Mouse (Mus musculus): ENCODE data around the gene 6820408C15Rik.

6820408C15Rik gene

DNA sequence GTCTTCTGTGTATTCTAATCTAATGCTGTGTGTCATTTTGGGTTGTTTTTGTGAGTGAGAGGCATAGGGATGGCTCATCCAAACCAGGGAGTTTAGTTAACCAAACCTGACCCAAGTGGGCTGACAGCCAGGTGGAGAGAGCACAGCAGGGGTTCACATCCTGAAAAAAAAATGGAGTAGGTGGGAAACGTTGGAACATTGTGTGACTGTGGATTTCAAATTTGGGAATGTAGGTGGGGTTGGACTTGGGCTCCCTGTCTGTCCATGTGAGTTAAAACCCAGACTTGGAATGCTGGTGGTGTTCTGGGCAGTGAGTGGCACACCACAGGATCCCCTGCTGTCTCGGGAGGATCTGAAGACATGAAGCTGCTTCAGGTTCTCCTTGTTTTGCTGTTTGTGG is 61.4 kb downstream of the 6820408C15Rik start, which contains the start of gene Defb20:
Gene Defb20 (plus strand): TSS at position 301 of the 400 bp plus-strand sequence.
- DNase-seq: no peak

DNA sequence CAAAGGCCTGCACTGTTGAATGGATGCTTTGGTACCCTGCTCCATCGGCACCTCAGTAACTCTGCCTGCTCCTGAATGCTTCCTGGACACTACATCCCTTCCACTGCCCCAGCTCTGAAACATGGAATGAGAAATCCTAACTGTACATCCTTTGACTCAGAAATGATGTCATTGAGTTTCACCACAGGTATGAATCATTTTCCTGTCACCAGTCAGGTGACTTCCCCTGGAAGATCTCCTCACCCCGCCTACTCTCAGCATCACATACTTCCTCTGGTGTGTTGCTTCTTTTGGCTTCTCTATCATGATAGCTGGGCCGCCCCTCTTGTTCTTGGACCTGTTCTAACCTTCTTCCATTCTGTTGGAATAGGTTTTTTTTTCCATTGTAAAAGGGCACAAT is 65.5 kb downstream of the 6820408C15Rik start:
- DNase-seq: no peak

GRCm38 (mm10) chr2:152481726-152482125 is 66.3 kb downstream of the 6820408C15Rik start:
- no peak for DNase-seq

GRCm38 (mm10) chr2:152487024-152487423 is 71.6 kb downstream of the 6820408C15Rik start:
- DNase-seq: no peak

DNA sequence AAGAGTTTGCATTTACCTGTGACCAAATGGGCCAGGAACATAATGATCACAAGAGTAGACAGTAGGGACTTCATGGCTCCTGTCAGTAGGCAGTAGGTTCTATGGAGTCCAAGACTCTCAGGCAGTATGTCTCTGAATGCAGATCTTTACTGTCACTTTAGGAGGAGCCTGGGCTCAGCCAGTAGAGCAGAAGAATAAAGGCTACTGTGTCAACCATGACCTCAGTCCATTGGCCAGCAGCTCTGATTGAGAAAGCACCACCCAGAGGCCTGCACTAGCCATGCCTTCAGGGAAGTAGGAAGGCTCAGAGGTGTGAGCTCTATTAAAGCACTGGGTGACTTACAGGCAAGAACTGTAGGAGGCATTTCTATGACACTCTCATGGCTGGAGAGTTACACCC is 74.7 kb downstream of the 6820408C15Rik start, which contains the start of gene Defb22:
Gene Defb22 (minus strand): TSS at position 101 of the 400 bp plus-strand sequence.
- no peak for DNase-seq

DNA sequence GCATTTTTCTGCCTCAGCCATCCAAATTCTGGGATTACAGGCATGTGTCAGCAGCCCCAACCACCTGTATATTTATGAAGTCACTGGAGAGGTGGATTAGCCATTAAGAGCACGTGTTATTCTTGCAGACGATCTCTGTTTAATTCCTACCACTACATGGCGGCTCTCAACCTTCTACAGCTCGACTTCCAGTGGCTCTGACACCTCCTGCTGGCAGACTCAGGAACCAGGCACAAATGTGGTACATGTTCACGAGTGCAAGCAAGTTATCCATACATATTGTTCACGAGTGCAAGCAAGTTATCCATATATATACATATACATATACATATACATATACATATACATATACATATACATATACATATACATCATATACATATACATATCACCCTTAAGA is 77.8 kb downstream of the 6820408C15Rik start:
- no peak for DNase-seq
